Mouse (Mus musculus) kidney, postnatal 0 days (tissue): Measurements from ENCODE around the gene Fam3a. TPM values are rescaled to one million over a fixed set of nuclear protein-coding genes. Genes with fewer than 3 reads are reported as not detected.
"Not testable (repeated sequence)": the region's sequence is repeated elsewhere in the genome, so short reads cannot be mapped to it uniquely, and the experiment has no call there.

Experiments
- ATAC-seq: fragments of 200-750 bp; cut with Nextera tagmentation; replicated peaks from 2 replicates; pipeline ENCODE4 v1.8.0; 2017; ENCODE audit warnings: low read depth, moderate number of reproducible peaks, moderate TSS enrichment, moderate library complexity; ENCODE audit not compliant: low FRiP score
- DNase-seq: peaks from one replicate; pipeline ENCODE4 v3.0.0-alpha.2; 2016; ENCODE audit warnings: low spot score
- H3K27ac ChIP-seq: fragments of 300-500 bp; sonication (generic); 2 replicates; pipeline ENCODE4 v1.5.1; 2014; ENCODE audit warnings: mild to moderate bottlenecking
- H3K27me3 ChIP-seq: fragments of 300-500 bp; sonication (generic); 2 replicates; pipeline ENCODE4 v1.6.1; 2014; ENCODE audit warnings: low read length, mixed read lengths; ENCODE audit not compliant: insufficient read depth
- H3K36me3 ChIP-seq: fragments of 300-500 bp; sonication (generic); 2 replicates; pipeline ENCODE4 v1.6.1; 2014; ENCODE audit warnings: low read length, mixed read lengths; ENCODE audit not compliant: insufficient read depth
- H3K4me1 ChIP-seq: fragments of 300-500 bp; sonication (generic); replicated peaks from 2 replicates; pipeline ENCODE4 v1.6.1; 2014; ENCODE audit warnings: antibody characterized with exemption, low read length, mixed read lengths; ENCODE audit not compliant: insufficient read depth
- H3K4me2 ChIP-seq: fragments of 300-500 bp; sonication (generic); 2 replicates; pipeline ENCODE4 v1.6.1; 2014; ENCODE audit warnings: mild to moderate bottlenecking, low read length, moderate library complexity, mixed read lengths
- H3K4me3 ChIP-seq: fragments of 300-500 bp; sonication (generic); replicated peaks from 2 replicates; pipeline ENCODE4 v1.5.1; 2014; ENCODE audit warnings: low read depth, low read length
- H3K9ac ChIP-seq: fragments of 300-500 bp; sonication (generic); 2 replicates; pipeline ENCODE4 v1.6.1; 2014; ENCODE audit warnings: low read depth, low read length
- H3K9me3 ChIP-seq: fragments of 300-500 bp; sonication (generic); replicated peaks from 2 replicates; pipeline ENCODE4 v1.6.1; 2016; ENCODE audit warnings: low read length, inconsistent platforms, mixed read lengths
- CTCF ChIP-seq: IDR thresholded peaks from 2 replicates; pipeline ENCODE4 v1.5.1; 2016; ENCODE audit warnings: antibody characterized with exemption, low read depth, mild to moderate bottlenecking, moderate library complexity
- WGBS: fragments of 180-500 bp; shearing (Covaris S2); extraction: QIAGEN DNeasy Blood & Tissue Kit; methylation state at CpG from one replicate; pipeline ENCODE4 v1.1.7; 2014; 5-methylcytosine and 5-hydroxymethylcytosine counted together
- polyA plus RNA-seq: library from polyadenylated mRNA; unstranded; fragments of >200 nt; fragmentation: Nextera tagmentation; extraction: Ambion mirVana; gene quantifications from 2 replicates; pipeline ENCODE4 v1.2.1, GENCODE M21; 2015

Fam3a gene
- polyA plus RNA-seq, 1 experiment from 2014 or later, result 37.0 TPM

- TF ChIP-seq CTCF, result no peak
- WGBS, result 80% methylated on average over 2 of the region's 2 CpGs
- Histone ChIP-seq H3K9me3 (no peaks in the 10 kb centered on the region), H3K27ac (no peak overlapping the region), H3K4me3 (no peak overlapping the region), H3K4me1 (no peaks in the 10 kb centered on the region), H3K27me3 (no peaks in the 10 kb centered on the region), H3K36me3 (0 out of 2 replicates have a peak, but pooled peaks cover 5% of the 10 kb centered on the region), H3K9ac (no peak overlapping the region), H3K4me2 (no peak overlapping the region)
- DNase-seq (no peak), ATAC-seq (no peak)
These were observed 8.6 kb downstream of the Fam3a start for GRCm38 (mm10) chrX:74384451-74384850.

GRCm38 (mm10) chrX:74372888-74373549 is 20.1 kb downstream of the Fam3a start, which contains the start of the genes Ubl4a and Slc10a3:
Gene Ubl4a, minus strand, starts transcription at chrX:74373218.
Gene Slc10a3, minus strand, starts transcription at chrX:74373349.
- DNase-seq (peak; percentile 89), ATAC-seq (peak; percentile 92)
- Histone ChIP-seq H3K27ac (no peak within 1 kb of the TSS), H3K27me3 (no peaks in the 10 kb centered on the region), H3K9me3 (no peaks in the 10 kb centered on the region), H3K4me2 (peak within 1 kb of the TSS; percentile 65), H3K4me1 (no peaks in the 10 kb centered on the region), H3K9ac (peak within 1 kb of the TSS; percentile 51), H3K4me3 (peak within 1 kb of the TSS; percentile 37), H3K36me3 (no peaks in the 10 kb centered on the region)
- TF ChIP-seq CTCF, result no peak
- 27% methylated on average over 32 of the region's 32 CpGs for WGBS

- no peaks in the 10 kb centered on the region for H3K27me3 ChIP-seq
- peak; percentile 29; the same call in 1 of the 2 replicates for TF ChIP-seq CTCF
- 25% methylated on average over 49 of the region's 49 CpGs for WGBS
These were observed 24.7 kb downstream of the Fam3a start for GRCm38 (mm10) chrX:74368209-74368909.

GRCm38 (mm10) chrX:74367512-74367911 is 25.6 kb downstream of the Fam3a start:
- Histone ChIP-seq H3K36me3 (no peaks in the 10 kb centered on the region), H3K4me1 (no peaks in the 10 kb centered on the region), H3K4me3 (peak overlapping the region; percentile 49), H3K27ac (peak overlapping the region; percentile 71; the same call in 1 of the 2 replicates), H3K27me3 (no peaks in the 10 kb centered on the region), H3K9me3 (no peaks in the 10 kb centered on the region), H3K9ac (0 out of 2 replicates have a peak overlapping the region, but pooled peaks have one; percentile 66), H3K4me2 (peak overlapping the region; percentile 67)
- WGBS, result 68% methylated on average over 10 of the region's 10 CpGs
- TF ChIP-seq CTCF, result no peak
- DNase-seq, result no peak
- no peak for ATAC-seq

More at GRCm38 (mm10) chrX:74368209-74368909, 24.7 kb downstream of the Fam3a start:
- H3K9ac ChIP-seq, result peak overlapping the region; percentile 66
- DNase-seq (peak; percentile 73), ATAC-seq (peak; percentile 84)
- no peaks in the 10 kb centered on the region for H3K36me3 ChIP-seq
- H3K9me3 ChIP-seq, result no peaks in the 10 kb centered on the region
- no peaks in the 10 kb centered on the region for H3K4me1 ChIP-seq
- H3K4me2 ChIP-seq, result peak overlapping the region; percentile 67
- peak overlapping the region; percentile 49 for H3K4me3 ChIP-seq
- H3K27ac ChIP-seq, result peak overlapping the region; percentile 71

- ATAC-seq, result no peak
These were observed 33.9 kb downstream of the Fam3a start for GRCm38 (mm10) chrX:74359171-74359570.

GRCm38 (mm10) chrX:74357069-74357468 is 36.0 kb downstream of the Fam3a start:
- WGBS, result 100% methylated on average over 3 of the region's 3 CpGs
- H3K9me3 ChIP-seq, ATAC-seq, H3K4me1 ChIP-seq, DNase-seq, H3K9ac ChIP-seq, H3K4me3 ChIP-seq, H3K4me2 ChIP-seq, H3K27ac ChIP-seq, H3K36me3 ChIP-seq, H3K27me3 ChIP-seq: not testable (repeated sequence)

More at GRCm38 (mm10) chrX:74359171-74359570, 33.9 kb downstream of the Fam3a start:
- no peak overlapping the region for H3K27ac ChIP-seq
- no peak overlapping the region for H3K4me2 ChIP-seq
- 48% methylated on average over 11 of the region's 11 CpGs for WGBS
- no peaks in the 10 kb centered on the region for H3K27me3 ChIP-seq
- peak; percentile 1 for DNase-seq
- no peaks in the 10 kb centered on the region for H3K36me3 ChIP-seq
- no peaks in the 10 kb centered on the region for H3K9me3 ChIP-seq
- H3K4me1 ChIP-seq, result no peaks in the 10 kb centered on the region
- TF ChIP-seq CTCF, result no peak
- no peak overlapping the region for H3K4me3 ChIP-seq
- H3K9ac ChIP-seq, result no peak overlapping the region
